Mouse (Mus musculus): ENCODE measurements around the gene Runx3.

- TF ChIP-seq POLR2A (IDR thresholded peaks at IDR 0.05; ENCODE audit: insufficient read depth, low read depth, low read length) (no peak), CTCF (IDR thresholded peaks at IDR 0.05; ENCODE audit: insufficient read depth, low read depth, low read length) (no peak)
These were observed 101.4 kb downstream of the Runx3 start for GRCm38 (mm10) chr4:135221632-135222407.

Measured in olfactory bulb, adult 2 months (tissue).